Mouse (Mus musculus) embryonic facial prominence, embryonic 13.5 days (tissue): ENCODE measurements around the gene Kctd8. TPM values are rescaled to one million over a fixed set of nuclear protein-coding genes. Genes with fewer than 3 reads are reported as not detected.

Source experiments
- ATAC-seq: fragments of 200-750 bp; cut with Nextera tagmentation; 2 replicates; pipeline ENCODE4 v1.8.0; 2017; ENCODE audit warnings: low read depth; ENCODE audit not compliant: insufficient number of reproducible peaks, insufficient read depth, low FRiP score, low TSS enrichment
- H3K27ac ChIP-seq: fragments of 300-500 bp; sonication (generic); 2 replicates; pipeline ENCODE4 v1.5.1; 2015; ENCODE audit warnings: moderate library complexity, mild to moderate bottlenecking, inconsistent platforms
- H3K27me3 ChIP-seq: fragments of 300-500 bp; sonication (generic); 2 replicates; pipeline ENCODE4 v1.6.1; 2015; ENCODE audit warnings: mild to moderate bottlenecking, inconsistent platforms
- H3K36me3 ChIP-seq: fragments of 300-500 bp; sonication (generic); 2 replicates; pipeline ENCODE4 v1.6.1; 2015; ENCODE audit warnings: mild to moderate bottlenecking, inconsistent platforms
- H3K4me1 ChIP-seq: fragments of 300-500 bp; sonication (generic); 2 replicates; pipeline ENCODE4 v1.6.1; 2015; ENCODE audit warnings: inconsistent platforms
- H3K4me2 ChIP-seq: fragments of 300-500 bp; sonication (generic); 2 replicates; pipeline ENCODE4 v1.6.1; 2015; ENCODE audit warnings: moderate library complexity, mild to moderate bottlenecking, inconsistent platforms
- H3K4me3 ChIP-seq: fragments of 300-500 bp; sonication (generic); 2 replicates; pipeline ENCODE4 v1.5.1; 2015; ENCODE audit warnings: mild to moderate bottlenecking, inconsistent platforms
- H3K9ac ChIP-seq: fragments of 300-500 bp; sonication (generic); 2 replicates; pipeline ENCODE4 v1.6.1; 2015; ENCODE audit warnings: mild to moderate bottlenecking, inconsistent platforms
- H3K9me3 ChIP-seq: fragments of 300-500 bp; sonication (generic); 2 replicates; pipeline ENCODE4 v1.6.1; 2016; ENCODE audit warnings: inconsistent platforms
- WGBS: fragments of 180-500 bp; shearing (Covaris S2); methylation state at CpG from one replicate; pipeline ENCODE4 v1.1.7; 2015; ENCODE audit warnings: mixed read lengths; 5-methylcytosine and 5-hydroxymethylcytosine counted together
- polyA plus RNA-seq: library from polyadenylated mRNA; unstranded; fragments of >200 nt; fragmentation: Nextera tagmentation; extraction: Ambion mirVana; gene quantifications from 2 replicates; pipeline ENCODE4 v1.2.1, GENCODE M21; 2015

The Kctd8 gene
- polyA plus RNA-seq: 1.4 and 2.8 TPM in 2 replicates

DNA sequence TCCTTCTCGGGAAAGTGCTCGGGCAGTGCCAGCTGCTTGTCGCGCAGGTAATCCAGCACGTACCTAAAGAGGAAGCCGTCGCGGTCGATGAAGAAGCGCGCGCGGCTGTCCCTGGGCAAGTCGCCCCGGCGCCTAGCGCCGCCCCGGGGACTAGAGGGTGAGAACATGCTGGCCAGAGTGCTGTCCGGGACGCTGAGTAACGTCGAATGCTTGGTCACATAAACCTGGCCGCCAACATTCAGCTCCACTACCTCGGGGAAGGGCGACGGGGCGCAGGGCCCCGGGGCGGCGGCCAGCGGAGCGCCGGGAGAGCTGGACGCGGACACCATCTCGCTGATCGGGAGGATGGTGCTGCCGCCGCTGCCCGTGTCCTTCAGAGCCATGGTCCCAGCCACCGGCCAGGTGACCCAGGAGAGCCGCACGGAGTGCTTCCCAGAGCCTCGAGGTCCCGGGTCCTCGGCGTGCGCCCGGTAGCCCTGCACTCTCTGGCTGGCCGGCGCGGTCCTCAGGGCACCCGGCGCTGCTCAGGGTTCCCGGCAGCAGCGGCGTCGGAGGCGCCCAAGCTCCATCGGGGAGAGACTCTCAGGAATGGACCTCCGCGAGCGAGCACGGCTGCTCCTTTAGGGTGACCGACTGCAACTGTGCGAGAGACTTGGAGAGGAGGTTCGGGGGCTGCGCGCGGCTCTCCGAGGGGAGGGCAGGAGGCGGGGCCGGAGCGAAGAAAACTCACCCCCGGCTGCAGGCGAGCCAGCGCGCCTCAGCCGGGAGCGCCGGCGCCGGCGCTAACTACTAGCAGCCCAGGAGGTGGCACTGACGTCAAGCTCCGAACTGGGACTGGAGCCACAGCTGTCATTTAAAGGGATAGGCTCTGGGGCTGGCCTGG is at the start of gene Kctd8:
TSS of gene Kctd8 (minus strand) at position 761 of the 883 bp plus-strand sequence.
- WGBS: under 1% methylated on average over 87 of the region's 87 CpGs
- Histone ChIP-seq H3K4me3 (peak within 1 kb of the TSS; percentile 57), H3K27ac (no peak within 1 kb of the TSS)

DNA sequence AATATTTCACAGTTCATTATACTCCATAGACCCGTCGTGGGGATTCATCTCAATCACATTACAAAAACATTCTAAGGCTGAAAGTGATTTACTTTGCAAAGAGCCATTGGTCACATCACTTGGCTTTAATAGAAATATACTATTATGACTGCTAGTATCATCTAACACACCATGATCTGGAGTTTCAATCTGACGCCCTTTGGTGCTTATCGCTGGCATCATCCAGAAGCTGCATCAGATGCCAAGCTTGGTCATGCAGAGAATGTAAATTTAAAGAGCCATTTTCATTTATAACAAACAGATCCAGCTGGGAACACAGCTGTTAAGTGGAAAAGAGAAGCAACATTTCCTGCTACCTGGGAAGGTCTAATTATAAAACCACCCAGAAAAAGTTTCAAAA is 37.6 kb upstream of the Kctd8 start:
- ATAC-seq: no peak
- WGBS: 77% methylated on average over 4 of the region's 4 CpGs
- no peak overlapping the region for H3K9ac ChIP-seq

More for the DNA sequence above, at the start of gene Kctd8:
- Histone ChIP-seq H3K4me1 (peaks cover 3% of the 10 kb centered on the region; the same call in 1 of the 2 replicates), H3K36me3 (no peaks in the 10 kb centered on the region), H3K9ac (peak within 1 kb of the TSS; percentile 71), H3K9me3 (no peaks in the 10 kb centered on the region), H3K27me3 (peaks cover 32% of the 10 kb centered on the region), H3K4me2 (peak within 1 kb of the TSS; percentile 96)
- ATAC-seq: peak; percentile 89

DNA sequence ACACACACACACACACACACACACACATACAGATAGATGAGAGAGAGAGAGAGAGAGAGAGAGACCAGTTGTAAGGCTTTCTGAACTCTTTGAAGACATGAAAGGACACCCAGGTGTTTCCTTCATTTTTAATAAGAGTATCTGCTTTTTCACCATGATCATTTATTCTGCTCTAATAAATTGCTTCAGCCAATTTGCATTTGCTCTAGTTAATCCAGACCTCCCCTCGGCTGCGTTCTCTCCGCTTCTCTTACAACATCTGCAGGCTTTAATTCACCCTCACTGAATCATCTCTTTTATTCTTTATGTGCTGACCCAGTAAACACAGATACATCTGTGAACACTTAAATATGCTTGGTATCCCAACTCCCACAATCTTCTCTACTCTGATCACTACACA is 9.1 kb upstream of the Kctd8 start:
- no peaks in the 10 kb centered on the region for H3K4me1 ChIP-seq
- H3K9ac ChIP-seq: no peak overlapping the region
- ATAC-seq: no peak
- H3K27me3 ChIP-seq: no peaks in the 10 kb centered on the region
- 59% methylated on average over 3 of the region's 3 CpGs for WGBS
- H3K9me3 ChIP-seq: no peaks in the 10 kb centered on the region
- no peak overlapping the region for H3K4me3 ChIP-seq
- no peak overlapping the region for H3K27ac ChIP-seq
- H3K36me3 ChIP-seq: no peaks in the 10 kb centered on the region
- H3K4me2 ChIP-seq: no peak overlapping the region

More for the DNA sequence above, 37.6 kb upstream of the Kctd8 start:
- no peak overlapping the region for H3K4me2 ChIP-seq
- H3K4me3 ChIP-seq: no peak overlapping the region
- no peaks in the 10 kb centered on the region for H3K36me3 ChIP-seq
- H3K27me3 ChIP-seq: no peaks in the 10 kb centered on the region
- no peaks in the 10 kb centered on the region for H3K4me1 ChIP-seq
- no peak overlapping the region for H3K27ac ChIP-seq
- H3K9me3 ChIP-seq: no peaks in the 10 kb centered on the region

DNA sequence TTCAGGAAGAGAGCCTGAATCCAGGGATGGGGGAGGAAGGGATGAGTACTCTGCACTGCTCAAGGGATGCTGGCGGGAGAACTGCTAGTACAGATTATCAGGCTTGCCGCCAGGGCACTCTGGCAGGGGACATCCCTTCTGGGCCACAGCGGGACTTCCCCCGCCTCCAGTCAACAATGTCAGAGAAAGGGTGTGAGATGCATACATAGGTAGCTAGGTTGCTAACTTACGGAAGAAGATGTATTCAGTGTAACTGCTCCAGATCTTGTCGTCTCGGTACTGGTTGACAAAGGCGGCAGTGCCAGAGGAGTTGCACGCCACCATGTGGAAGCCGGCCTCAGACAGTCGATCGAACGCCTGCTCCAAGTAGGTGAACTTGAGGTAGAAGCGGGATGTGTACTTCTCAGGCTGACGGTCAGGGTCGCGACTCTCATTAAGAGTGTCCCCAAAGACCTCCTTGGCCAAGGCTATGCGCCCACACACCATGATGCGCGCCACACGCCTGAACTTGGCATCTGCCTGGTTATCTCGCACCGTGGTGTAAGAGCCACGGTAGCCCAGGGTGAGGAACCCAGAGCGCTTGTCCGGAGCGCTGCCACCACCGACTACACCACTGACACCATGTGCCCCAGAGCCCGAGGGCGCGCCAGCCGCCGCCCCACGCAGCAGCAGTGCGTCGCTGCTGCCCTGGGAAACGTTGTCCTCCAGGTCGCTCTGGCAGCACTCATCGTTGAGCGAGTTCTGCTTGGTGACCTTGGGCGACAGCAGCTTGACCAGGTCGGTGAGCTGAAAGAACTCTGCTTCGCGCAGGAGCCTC is 1.2 kb downstream of the Kctd8 start:
- Histone ChIP-seq H3K4me2 (peak overlapping the region; percentile 96), H3K4me3 (peak overlapping the region; percentile 57), H3K36me3 (no peaks in the 10 kb centered on the region), H3K9me3 (no peaks in the 10 kb centered on the region), H3K4me1 (peaks cover 3% of the 10 kb centered on the region; the same call in 1 of the 2 replicates), H3K27ac (no peak overlapping the region), H3K27me3 (peaks cover 32% of the 10 kb centered on the region), H3K9ac (peak overlapping the region; percentile 71)
- ATAC-seq: no peak
- WGBS: 1% methylated on average over 44 of the region's 44 CpGs

DNA sequence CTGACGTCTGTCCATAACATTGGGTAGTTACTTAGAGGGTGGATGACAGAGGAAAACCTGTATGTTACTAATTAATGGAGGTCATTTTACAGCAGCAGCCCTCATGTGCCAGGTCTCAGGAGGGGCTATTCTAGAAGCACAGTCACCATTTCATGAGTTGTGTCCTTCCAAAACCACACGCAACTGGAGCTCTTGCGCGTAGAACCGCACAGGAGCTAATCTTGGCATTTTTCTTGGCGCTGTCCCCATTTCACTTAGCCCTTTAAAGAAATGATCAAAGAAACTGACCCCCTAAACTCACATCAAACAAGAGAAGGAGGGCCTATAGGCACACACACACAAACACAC is 1.9 kb downstream of the Kctd8 start:
- WGBS: 70% methylated on average over 6 of the region's 6 CpGs
- ATAC-seq: no peak
- H3K27ac ChIP-seq: no peak overlapping the region
- H3K9ac ChIP-seq: no peak overlapping the region
- peak overlapping the region; percentile 96 for H3K4me2 ChIP-seq
- H3K36me3 ChIP-seq: no peaks in the 10 kb centered on the region
- H3K27me3 ChIP-seq: peaks cover 32% of the 10 kb centered on the region
- peak overlapping the region; percentile 57 for H3K4me3 ChIP-seq
- no peaks in the 10 kb centered on the region for H3K9me3 ChIP-seq
- H3K4me1 ChIP-seq: peaks cover 3% of the 10 kb centered on the region; the same call in 1 of the 2 replicates

DNA sequence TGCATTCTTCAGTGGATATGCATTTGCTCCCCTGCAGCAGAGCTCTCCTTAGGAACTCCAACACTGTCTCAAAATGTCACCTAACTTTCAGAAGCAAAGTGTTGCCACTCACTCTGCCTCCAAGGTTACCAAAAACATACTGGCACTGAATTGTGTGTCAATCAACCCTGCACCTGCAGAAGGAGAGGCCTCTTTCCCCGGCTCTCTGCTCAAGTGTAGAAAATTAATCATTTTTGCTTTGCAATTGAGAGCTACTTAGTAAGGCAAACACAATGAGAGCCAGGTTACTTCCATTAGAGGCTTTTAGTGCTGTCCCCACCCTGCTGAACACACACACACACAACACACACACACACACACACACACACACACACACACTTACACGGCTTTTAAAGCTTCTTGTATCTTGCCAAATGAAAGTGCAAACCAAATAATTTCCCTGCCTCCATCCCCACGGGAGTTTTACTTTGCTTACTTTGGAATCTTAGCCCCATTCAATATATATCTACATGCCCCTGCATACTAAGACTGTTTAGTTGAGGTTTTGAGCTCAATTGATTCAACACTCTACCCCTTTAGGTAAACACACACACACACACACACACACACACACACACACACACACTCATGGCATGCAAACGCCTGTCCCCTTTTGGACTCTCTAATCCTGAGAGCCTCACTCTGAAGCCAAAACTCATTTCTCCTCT is 2.4 kb downstream of the Kctd8 start:
- no peaks in the 10 kb centered on the region for H3K36me3 ChIP-seq
- ATAC-seq: no peak
- WGBS: 35% methylated on average over 4 of the region's 4 CpGs
- H3K9ac ChIP-seq: no peak overlapping the region
- no peak overlapping the region for H3K27ac ChIP-seq
- no peaks in the 10 kb centered on the region for H3K9me3 ChIP-seq
- peaks cover 3% of the 10 kb centered on the region; the same call in 1 of the 2 replicates for H3K4me1 ChIP-seq
- peak overlapping the region; percentile 57 for H3K4me3 ChIP-seq
- H3K27me3 ChIP-seq: peaks cover 32% of the 10 kb centered on the region
- H3K4me2 ChIP-seq: peak overlapping the region; percentile 96

DNA sequence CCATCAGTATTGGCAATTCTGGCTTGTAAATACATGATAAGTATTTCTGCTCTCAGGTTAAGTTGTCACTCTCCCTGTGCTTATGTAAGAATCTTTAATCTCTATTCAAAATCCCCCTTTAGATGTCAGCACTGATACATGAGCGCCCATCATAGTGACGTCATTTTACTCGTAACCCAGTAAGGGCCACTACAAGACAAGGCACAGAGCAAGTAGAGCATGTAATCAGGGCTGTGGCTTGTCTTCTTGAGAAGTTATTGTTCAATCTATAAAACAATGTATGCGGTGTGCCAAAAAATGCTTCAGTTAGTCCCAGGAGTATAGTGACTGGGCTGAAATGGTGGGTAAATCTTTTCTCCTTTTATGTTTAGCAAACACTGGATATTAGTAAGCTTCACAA is 13.9 kb downstream of the Kctd8 start:
- WGBS: 77% methylated on average over 4 of the region's 4 CpGs
- Histone ChIP-seq H3K4me3 (no peak overlapping the region), H3K36me3 (no peaks in the 10 kb centered on the region), H3K9me3 (no peaks in the 10 kb centered on the region), H3K9ac (no peak overlapping the region), H3K4me1 (no peaks in the 10 kb centered on the region), H3K27ac (no peak overlapping the region), H3K4me2 (no peak overlapping the region), H3K27me3 (no peaks in the 10 kb centered on the region)
- ATAC-seq: no peak

DNA sequence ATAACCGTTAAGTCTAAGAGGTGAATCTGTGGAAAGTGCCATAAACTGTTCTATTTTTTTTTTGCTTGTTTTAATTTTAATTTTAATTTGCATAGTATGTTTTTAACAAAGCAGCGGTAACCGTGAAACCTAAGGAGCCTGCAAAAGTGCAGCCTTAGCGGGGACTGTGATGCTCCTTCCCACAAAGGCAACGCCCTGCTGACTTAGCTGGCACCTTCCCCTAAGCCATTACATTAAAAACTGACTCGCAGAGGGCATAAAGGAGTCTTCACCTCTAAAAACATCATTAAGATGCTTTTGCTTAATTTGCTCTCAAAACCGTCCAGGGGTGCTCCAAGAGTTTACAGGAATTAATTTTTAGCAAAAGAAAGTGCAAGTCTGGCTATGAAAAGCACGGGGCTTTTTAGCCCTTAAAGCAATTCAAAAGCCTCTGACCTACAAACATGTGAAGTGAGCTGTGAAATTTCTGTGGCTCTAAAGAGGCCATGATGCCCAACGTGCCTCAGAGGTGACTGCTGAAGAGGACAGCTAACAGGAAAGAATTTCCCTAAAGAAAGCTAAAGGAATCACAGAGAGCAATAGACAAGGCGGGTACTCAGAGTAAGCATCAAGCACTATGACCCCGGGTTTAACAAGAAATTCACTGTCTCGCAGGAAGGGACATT is 16.8 kb downstream of the Kctd8 start:
- 65% methylated on average over 12 of the region's 12 CpGs for WGBS
- H3K4me1 ChIP-seq: no peaks in the 10 kb centered on the region
- no peak overlapping the region for H3K4me2 ChIP-seq
- H3K9me3 ChIP-seq: no peaks in the 10 kb centered on the region
- no peaks in the 10 kb centered on the region for H3K36me3 ChIP-seq
- H3K4me3 ChIP-seq: no peak overlapping the region
- H3K27me3 ChIP-seq: no peaks in the 10 kb centered on the region
- H3K9ac ChIP-seq: no peak overlapping the region
- H3K27ac ChIP-seq: no peak overlapping the region
- ATAC-seq: no peak

DNA sequence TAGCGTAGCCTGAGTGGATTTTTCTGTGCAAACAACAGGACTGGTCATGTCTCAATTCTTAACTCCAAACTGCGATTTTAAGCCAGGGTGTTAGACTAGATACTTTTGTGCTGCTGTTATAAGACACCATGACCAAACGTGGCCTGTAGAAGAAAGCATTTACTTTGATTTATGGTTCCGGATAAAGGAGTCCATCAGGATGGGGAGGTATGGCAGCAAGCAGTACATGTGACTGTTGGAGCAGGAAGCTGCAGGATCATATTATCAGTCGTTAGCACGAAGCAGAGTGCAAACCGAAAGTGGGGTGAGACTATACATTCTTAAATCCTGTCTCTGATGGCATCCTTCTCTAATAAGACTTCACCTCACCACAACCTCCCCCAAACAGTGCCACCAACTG is 28.9 kb downstream of the Kctd8 start:
- WGBS: 80% methylated on average over 7 of the region's 7 CpGs
- Histone ChIP-seq H3K9ac (no peak overlapping the region), H3K4me1 (no peaks in the 10 kb centered on the region), H3K27ac (no peak overlapping the region), H3K9me3 (no peaks in the 10 kb centered on the region), H3K4me2 (no peak overlapping the region), H3K27me3 (no peaks in the 10 kb centered on the region), H3K4me3 (no peak overlapping the region), H3K36me3 (no peaks in the 10 kb centered on the region)
- ATAC-seq: no peak

DNA sequence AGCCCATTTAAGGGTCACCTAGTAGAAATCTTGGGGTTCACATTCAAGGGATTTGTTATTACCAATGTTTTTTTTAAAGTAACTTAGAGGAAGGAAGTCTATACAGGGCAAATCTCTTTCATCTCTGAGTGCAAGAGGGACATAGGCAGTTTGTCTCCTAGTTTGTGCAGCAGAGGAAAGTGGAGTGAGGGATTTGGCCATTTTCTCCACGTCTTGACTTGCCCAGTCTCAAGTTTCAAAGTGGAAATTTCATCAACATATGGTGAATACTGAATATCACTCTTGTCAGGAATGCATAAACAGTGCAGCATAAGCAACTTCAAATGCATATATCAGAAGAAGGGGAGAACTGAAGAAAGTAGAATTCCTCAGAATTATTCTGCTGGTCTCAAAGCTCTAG is 39.8 kb downstream of the Kctd8 start:
- H3K4me1 ChIP-seq: no peaks in the 10 kb centered on the region
- no peak overlapping the region for H3K4me3 ChIP-seq
- 9% methylated on average over 1 of the region's 1 CpGs for WGBS
- no peak for ATAC-seq
- H3K9ac ChIP-seq: no peak overlapping the region
- no peaks in the 10 kb centered on the region for H3K9me3 ChIP-seq
- no peak overlapping the region for H3K4me2 ChIP-seq
- H3K27ac ChIP-seq: no peak overlapping the region
- H3K27me3 ChIP-seq: no peaks in the 10 kb centered on the region
- H3K36me3 ChIP-seq: no peaks in the 10 kb centered on the region

DNA sequence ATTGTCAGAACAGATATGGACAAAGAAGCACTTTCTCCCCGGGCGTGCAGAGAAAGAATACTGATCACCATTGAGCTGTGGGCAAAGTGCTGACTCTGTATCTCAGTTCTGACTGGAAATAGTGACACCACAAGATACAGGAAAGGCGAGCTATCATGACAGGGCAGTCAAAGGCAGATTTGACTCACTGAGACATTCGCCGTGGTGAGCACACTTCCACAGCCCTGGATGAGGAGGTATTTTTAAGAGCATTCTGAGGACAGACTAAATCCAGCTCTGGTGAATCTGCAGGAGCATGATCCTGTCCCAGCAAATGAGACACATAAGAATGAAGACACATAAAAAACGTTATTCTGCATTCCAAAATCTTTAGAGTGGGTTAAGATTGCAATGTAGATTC is 49.1 kb downstream of the Kctd8 start:
- Histone ChIP-seq H3K4me1 (no peaks in the 10 kb centered on the region), H3K27ac (no peak overlapping the region), H3K36me3 (no peaks in the 10 kb centered on the region), H3K9ac (no peak overlapping the region), H3K27me3 (no peaks in the 10 kb centered on the region), H3K4me2 (no peak overlapping the region), H3K4me3 (no peak overlapping the region), H3K9me3 (no peaks in the 10 kb centered on the region)
- 74% methylated on average over 6 of the region's 6 CpGs for WGBS
- ATAC-seq: no peak
